Mouse (Mus musculus) adrenal gland, postnatal 25 days (tissue): ENCODE results near the gene Olfr996. TPM values are rescaled to one million over a fixed set of nuclear protein-coding genes. Genes with fewer than 3 reads are reported as not detected.
"Not testable (repeated sequence)": the region's sequence is repeated elsewhere in the genome, so short reads cannot be mapped to it uniquely, and the experiment has no call there.

Experiments
- DNase-seq: peaks from one replicate; pipeline ENCODE4 v3.0.0; 2021; ENCODE audit warnings: mixed read lengths
- long read RNA-seq: library from polyadenylated mRNA; stranded (forward); transcript quantifications from one replicate; pipeline ENCODE4 v2.0.0, GENCODE M21; 2021
- total RNA-seq: library from RNA; stranded (reverse); gene quantifications from 2 replicates; pipeline ENCODE4 v1.2.3, GENCODE M21; 2021

Gene Olfr996
- not detected in 2 replicates for total RNA-seq
- long read RNA-seq, result 0 reads

DNA sequence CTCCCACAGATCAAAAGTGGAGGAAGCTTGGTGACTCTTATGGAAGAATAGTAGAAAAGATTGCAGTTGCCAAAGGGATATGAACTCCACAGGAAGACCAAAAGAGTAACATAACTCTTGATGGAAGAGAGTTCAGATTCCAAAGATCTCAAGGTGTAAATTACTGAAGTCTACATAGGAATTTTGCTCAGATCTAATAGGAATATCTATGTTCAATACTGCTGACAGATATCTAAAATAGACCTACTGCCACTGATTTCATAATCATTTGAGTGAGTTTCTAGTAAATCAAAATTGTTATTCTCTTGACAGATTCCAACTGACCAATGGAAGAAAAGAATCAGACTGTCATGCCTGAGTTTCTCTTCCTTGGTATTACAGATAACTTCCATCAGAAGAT lies at the start of gene Olfr996:
TSS of gene Olfr996 (plus strand) at position 301 of the 400 bp plus-strand sequence.
- no peak for DNase-seq

- no peak for DNase-seq
Measured at GRCm38 (mm10) chr2:85532082-85532778, 46.8 kb upstream of the Olfr996 start.

GRCm38 (mm10) chr2:85533934-85534333 lies 45.1 kb upstream of the Olfr996 start:
- no peak for DNase-seq

DNA sequence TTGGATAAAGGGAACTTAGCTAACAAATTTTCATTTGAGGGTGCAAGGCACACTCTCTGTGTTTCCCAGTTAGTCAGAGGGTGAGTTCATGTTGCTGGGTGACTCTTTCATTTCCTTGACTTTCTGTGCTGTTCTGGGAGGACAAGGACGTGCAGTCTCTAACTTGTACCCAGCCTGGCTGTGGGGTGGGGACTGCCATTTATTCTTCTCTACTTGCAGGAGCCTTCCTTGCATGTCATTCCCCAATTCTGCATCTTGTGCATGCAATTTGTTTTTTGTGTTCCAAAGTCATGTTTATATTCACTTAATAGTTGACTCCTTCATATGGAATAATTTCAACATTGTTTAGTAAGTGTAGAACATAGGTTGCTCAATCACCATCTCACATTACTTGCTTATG lies 24.2 kb upstream of the Olfr996 start:
- no peak for DNase-seq

GRCm38 (mm10) chr2:85560226-85560625 lies 18.8 kb upstream of the Olfr996 start:
- DNase-seq, result no peak

DNA sequence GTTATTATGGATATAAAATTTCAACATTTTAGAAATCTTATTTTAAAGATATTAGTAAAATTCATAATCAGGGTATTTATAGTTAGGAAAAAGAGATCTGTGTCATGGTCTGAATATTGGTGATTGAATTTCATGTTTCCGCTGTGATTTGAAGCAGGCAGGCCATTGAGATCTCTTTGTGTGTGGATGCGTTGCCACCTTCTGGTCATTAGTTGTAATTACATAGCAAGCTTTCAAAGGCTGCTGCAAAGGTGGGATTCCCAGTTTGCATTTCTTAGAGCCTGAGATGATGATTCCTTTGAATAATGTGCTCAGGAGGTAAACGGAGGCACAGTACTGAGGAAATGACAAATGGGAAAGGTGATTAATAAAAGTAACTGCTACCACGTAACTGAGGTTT lies 17.8 kb upstream of the Olfr996 start:
- DNase-seq, result no peak

DNA sequence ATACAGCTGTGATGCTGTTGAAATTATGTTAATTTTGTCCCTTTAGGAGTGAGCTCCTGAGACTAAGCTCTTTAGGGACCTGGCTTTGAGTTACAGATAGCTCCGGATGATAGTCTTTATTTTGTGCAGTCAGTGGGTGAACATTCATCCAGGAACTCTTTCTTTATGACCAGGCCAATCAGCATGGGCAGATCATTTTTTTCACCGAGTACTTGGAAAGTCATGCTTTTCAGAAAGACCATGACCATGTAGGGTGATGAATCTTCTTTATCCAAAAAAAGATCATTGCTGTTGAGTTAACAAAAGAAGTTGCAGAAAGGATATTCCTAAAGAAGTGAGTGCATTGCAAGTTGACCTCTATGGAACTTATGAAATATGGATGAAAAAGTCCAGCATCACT lies 9.6 kb downstream of the Olfr996 start, which contains the start of gene Olfr998:
TSS of gene Olfr998 (plus strand) at position 301 of the 400 bp plus-strand sequence.
- not testable (repeated sequence) for DNase-seq

DNA sequence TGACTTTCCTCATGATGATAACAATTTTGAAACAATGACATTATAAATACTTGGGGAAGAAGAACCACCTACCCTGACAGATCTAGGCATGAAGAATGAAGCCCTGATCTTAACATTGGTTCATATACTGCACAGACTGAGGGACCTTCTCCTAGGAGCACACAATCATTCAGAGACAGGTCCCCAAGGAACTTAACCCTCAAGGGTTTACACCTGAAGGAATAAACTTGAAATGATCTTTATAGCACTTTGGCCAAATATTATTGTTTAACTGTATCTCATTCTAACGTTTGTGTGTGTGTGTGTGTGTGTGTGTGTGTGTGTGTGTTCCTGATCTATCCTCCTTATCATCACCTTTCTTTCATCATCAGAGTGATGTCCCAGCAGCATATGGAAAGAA lies 32.8 kb downstream of the Olfr996 start, which contains the start of gene Olfr1000:
TSS of gene Olfr1000 (minus strand) at position 101 of the 400 bp plus-strand sequence.
- no peak for DNase-seq

Other genes with a start within 250 kb of the Olfr996 start
- not detected in 2 replicates for gene Olfr987, start 239.9 kb upstream of the Olfr996 start, total RNA-seq
- not detected in 2 replicates for gene Olfr988, start 216.0 kb upstream of the Olfr996 start, total RNA-seq
- gene Olfr992, start 169.7 kb upstream of the Olfr996 start, total RNA-seq, result not detected in 2 replicates
- gene Olfr993, start 164.3 kb upstream of the Olfr996 start, total RNA-seq, result not detected in 2 replicates
- gene Olfr994, start 142.8 kb upstream of the Olfr996 start, total RNA-seq, result not detected in 2 replicates
- not detected in 2 replicates for gene Olfr995, start 135.6 kb upstream of the Olfr996 start, total RNA-seq
- 0.38 and 0.39 TPM in 2 replicates for gene 4833423E24Rik, start 60.2 kb upstream of the Olfr996 start, total RNA-seq
- not detected in 2 replicates for gene Olfr998, start 9.7 kb downstream of the Olfr996 start, total RNA-seq
- gene Olfr1000, start 32.7 kb downstream of the Olfr996 start, total RNA-seq, result not detected in 2 replicates
- not detected in 2 replicates for gene Olfr1002, start 71.5 kb downstream of the Olfr996 start, total RNA-seq
- gene Olfr154, start 85.2 kb downstream of the Olfr996 start, total RNA-seq, result not detected in 2 replicates
- gene Olfr1006, start 99.6 kb downstream of the Olfr996 start, total RNA-seq, result not detected in 2 replicates
- gene Olfr1008, start 110.2 kb downstream of the Olfr996 start, total RNA-seq, result not detected in 2 replicates
- gene Olfr1009, start 136.2 kb downstream of the Olfr996 start, total RNA-seq, result 0.30 TPM in 1 of 2 replicates, not detected in the other
- gene Olfr1012, start 183.6 kb downstream of the Olfr996 start, total RNA-seq, result not detected in 2 replicates
- 0.06 TPM in 1 of 2 replicates, not detected in the other for gene Olfr1013, start 187.9 kb downstream of the Olfr996 start, total RNA-seq
- gene Olfr1014, start 193.5 kb downstream of the Olfr996 start, total RNA-seq, result 0.38 TPM in 1 of 2 replicates, not detected in the other
- not detected in 2 replicates for gene Olfr1015, start 202.8 kb downstream of the Olfr996 start, total RNA-seq
- not detected in 2 replicates for gene Olfr1016, start 223.3 kb downstream of the Olfr996 start, total RNA-seq
- gene Olfr1018, start 239.3 kb downstream of the Olfr996 start, total RNA-seq, result not detected in 2 replicates